ENCODE assay signal across 31 mouse cellular contexts in genomic region chr6:40628406-40629000, GRCm38 (mm10). TPM values are rescaled to one million over a fixed set of nuclear protein-coding genes. Genes with fewer than 3 reads are reported as not detected.
A peak's percentile ranks its signal among the peaks of the same experiment; 100 is the strongest.
DNase-seq lines count a peak whose midpoint lies in the region; ATAC-seq lines count a peak whose summit lies in the region.
"Had no signal": no experiment of that assay in that cellular context is flagged by ENCODE, and none has a peak within 500 bp of the region (broad histone marks: within the 10 kb centered on the region; RNA-seq: fewer than 3 reads in every experiment).

TSS of gene Mgam (plus strand) at chr6:40628831.

- peak within 1 kb of the TSS; percentile 26; the same call in 1 of the 2 replicates for H3K4me2 ChIP-seq in intestine, embryonic 16.5 days (ENCODE audit: low read depth, low read length)
- no peak within 1 kb of the TSS for H3K4me2 ChIP-seq in midbrain, embryonic 11.5 days
- H3K4me2 ChIP-seq: embryonic facial prominence, embryonic 13.5 days; kidney, embryonic 15.5 days; liver, embryonic 15.5 days; lung, embryonic 15.5 days; midbrain, embryonic 15.5 days; neural tube, embryonic 12.5 days; stomach, embryonic 15.5 days had no signal

- H3K4me1 ChIP-seq in intestine, embryonic 16.5 days (ENCODE audit: control insufficient read depth, insufficient read depth, low read length): peaks cover 2% of the 10 kb centered on the region; the same call in 1 of the 2 replicates
- H3K4me1 ChIP-seq in midbrain, embryonic 11.5 days (ENCODE audit: control insufficient read depth, insufficient read depth, low read length): no peaks in the 10 kb centered on the region
- H3K4me1 ChIP-seq: embryonic facial prominence, embryonic 13.5 days; kidney, embryonic 15.5 days; liver, embryonic 15.5 days; lung, embryonic 15.5 days; midbrain, embryonic 15.5 days; neural tube, embryonic 12.5 days; stomach, embryonic 15.5 days had no signal

- WGBS in intestine, embryonic 16.5 days: 63% methylated on average over 8 of the region's 8 CpGs
- 88% methylated on average over 8 of the region's 8 CpGs for WGBS in midbrain, embryonic 11.5 days

- no peaks in the 10 kb centered on the region for H3K27me3 ChIP-seq in intestine, embryonic 16.5 days (replicated peaks; ENCODE audit: control insufficient read depth, insufficient read depth, low read length)
- no peaks in the 10 kb centered on the region for H3K27me3 ChIP-seq in midbrain, embryonic 11.5 days (ENCODE audit: control insufficient read depth, insufficient read depth, low read length)
- H3K27me3 ChIP-seq: embryonic facial prominence, embryonic 13.5 days; kidney, embryonic 15.5 days; liver, embryonic 15.5 days; lung, embryonic 15.5 days; midbrain, embryonic 15.5 days; neural tube, embryonic 12.5 days; stomach, embryonic 15.5 days had no signal

- no peak for DNase-seq in adrenal gland, postnatal 14 days
- DNase-seq in adrenal gland, postnatal 10 days: no peak
- no peak for DNase-seq in right cerebral cortex, postnatal 25 days
- DNase-seq in midbrain, embryonic 11.5 days (ENCODE audit: low spot score, missing footprints): no peak
- DNase-seq in right cerebral cortex, postnatal 36 days (ENCODE audit: low spot score in 2 of 2): no peak
- DNase-seq: adrenal gland, adult 8-10 months; cerebellum, adult 18-20 months; cerebellum, postnatal 10 days; gastrocnemius, postnatal 10 days; heart, postnatal 14 days; kidney, adult 11 months; kidney, postnatal 36 days; layer of hippocampus, postnatal 36 days; left cerebral cortex, postnatal 4 days; lung, postnatal 36 days; thymus, postnatal 25 days had no signal

- no peaks in the 10 kb centered on the region for H3K9me3 ChIP-seq in intestine, embryonic 16.5 days (ENCODE audit: control insufficient read depth, low read length)
- no peaks in the 10 kb centered on the region for H3K9me3 ChIP-seq in midbrain, embryonic 11.5 days (ENCODE audit: control insufficient read depth, low read length)
- H3K9me3 ChIP-seq: embryonic facial prominence, embryonic 13.5 days; G1E; kidney, embryonic 15.5 days; liver, embryonic 15.5 days; lung, embryonic 15.5 days; midbrain, embryonic 15.5 days; neural tube, embryonic 12.5 days; stomach, embryonic 15.5 days had no signal

- H3K4me3 ChIP-seq in intestine, embryonic 16.5 days (ENCODE audit: low read length): 0 out of 2 replicates have a peak within 1 kb of the TSS, but pooled peaks have one; percentile 6
- H3K4me3 ChIP-seq in midbrain, embryonic 11.5 days (ENCODE audit: low read depth, low read length): no peak within 1 kb of the TSS
- H3K4me3 ChIP-seq: embryonic facial prominence, embryonic 13.5 days; erythroblast, embryonic 14.5 days; kidney, embryonic 15.5 days; liver, embryonic 15.5 days; lung, embryonic 15.5 days; midbrain, embryonic 15.5 days; neural tube, embryonic 12.5 days; stomach, embryonic 15.5 days had no signal

- peak within 1 kb of the TSS; percentile 69 for H3K27ac ChIP-seq in intestine, embryonic 16.5 days (ENCODE audit: low read length)
- no peak within 1 kb of the TSS for H3K27ac ChIP-seq in midbrain, embryonic 11.5 days (ENCODE audit: low read depth, low read length)
- H3K27ac ChIP-seq: embryonic facial prominence, embryonic 13.5 days; kidney, embryonic 15.5 days; liver, embryonic 15.5 days; lung, embryonic 15.5 days; midbrain, embryonic 15.5 days; neural tube, embryonic 12.5 days; stomach, embryonic 15.5 days had no signal

- no peaks in the 10 kb centered on the region for H3K36me3 ChIP-seq in intestine, embryonic 16.5 days (ENCODE audit: control insufficient read depth, insufficient read depth, low read length)
- H3K36me3 ChIP-seq in midbrain, embryonic 11.5 days (ENCODE audit: control insufficient read depth, insufficient read depth, low read length): no peaks in the 10 kb centered on the region
- H3K36me3 ChIP-seq: embryonic facial prominence, embryonic 13.5 days; G1E; kidney, embryonic 15.5 days; liver, embryonic 15.5 days; lung, embryonic 15.5 days; midbrain, embryonic 15.5 days; neural tube, embryonic 12.5 days; stomach, embryonic 15.5 days had no signal

- H3K9ac ChIP-seq in intestine, embryonic 16.5 days (ENCODE audit: low read depth, low read length): no peak within 1 kb of the TSS
- no peak within 1 kb of the TSS for H3K9ac ChIP-seq in midbrain, embryonic 11.5 days (ENCODE audit: low read length)
- H3K9ac ChIP-seq: embryonic facial prominence, embryonic 13.5 days; kidney, embryonic 15.5 days; liver, embryonic 15.5 days; lung, embryonic 15.5 days; midbrain, embryonic 15.5 days; neural tube, embryonic 12.5 days; stomach, embryonic 15.5 days had no signal

- no peak for ATAC-seq in erythroblast, adult 5-6 weeks (replicated peaks; ENCODE audit: low FRiP score, poor library complexity, severe bottlenecking)
- peak; percentile 77 for ATAC-seq in intestine, embryonic 16.5 days
- ATAC-seq in neutrophil, adult 5-6 weeks (ENCODE audit: extremely low read depth, insufficient number of reproducible peaks, low FRiP score, poor library complexity, severe bottlenecking): peak; percentile 44; the same call in 1 of the 2 replicates
- no peak for ATAC-seq in midbrain, embryonic 11.5 days (ENCODE audit: low FRiP score)
- ATAC-seq: forebrain, embryonic 16.5 days; hindbrain, embryonic 16.5 days; midbrain, embryonic 15.5 days had no signal

RNA-seq across cellular contexts. Expression of gene Mgam, which starts in this region (rescaled TPM):
- total RNA-seq in adrenal gland, postnatal 14 days (2021): 0.94 and 10.5 TPM in 2 replicates
- 10 to 100 TPM in 1 of 2 experiments, 1 to 10 TPM in 1; 6.8 to 11.1 TPM for total RNA-seq in adrenal gland, postnatal 10 days (2021)
- total RNA-seq in erythroblast, adult 5-6 weeks (2015; ENCODE audit: low replicate concordance): 18.4 and 24.8 TPM in 2 replicates
- total RNA-seq in erythroblast, adult 5-6 weeks (2017; ENCODE audit: low replicate concordance): 8.1 and 23.0 TPM in 2 replicates
- polyA plus RNA-seq in intestine, embryonic 16.5 days (2015; fragmentation: Nextera tagmentation; extraction: Ambion mirVana): 35.4 and 46.0 TPM in 2 replicates
- total RNA-seq in neutrophil, adult 5-6 weeks (2017): 73.4 and 107 TPM in 2 replicates
- polyA plus RNA-seq in midbrain, embryonic 11.5 days (2014; fragmentation: Nextera tagmentation; extraction: Ambion mirVana): not detected in 2 replicates
- total RNA-seq: layer of hippocampus, postnatal 36 days had no signal
- polyA plus RNA-seq: embryonic facial prominence, embryonic 13.5 days; forebrain, embryonic 16.5 days; G1E; hindbrain, embryonic 11.5 days had no signal

Comparison
In these comparisons a context has a peak if more than half of its experiments do, and no peak if none do; other contexts are left out.
1. RNA of gene Mgam (polyA plus RNA-seq): 35.4 to 46.0 TPM in intestine, embryonic 16.5 days; not detected in midbrain, embryonic 11.5 days; every median in the first group is over 10 times any median in the second.
2. ATAC-seq: peak in intestine, embryonic 16.5 days (single experiment) and neutrophil, adult 5-6 weeks (single experiment); none in erythroblast, adult 5-6 weeks (single experiment) and midbrain, embryonic 11.5 days (single experiment).